Mouse (Mus musculus): ENCODE results near the gene Dclk2. TPM values are rescaled to one million over a fixed set of nuclear protein-coding genes. Genes with fewer than 3 reads are reported as not detected.

The Dclk2 gene
- total and polyA plus RNA-seq, 2 experiments from 2014 or later: 1.3 to 9.2 TPM

GRCm38 (mm10) chr3:86806834-86807233 is 113.8 kb downstream of the Dclk2 start:
- WGBS: 94% methylated on average over 9 of the region's 9 CpGs
- no peak for ATAC-seq (ENCODE audit: insufficient read depth, low read depth)
- Histone ChIP-seq H3K9ac (replicated peaks; ENCODE audit: low read depth, low read length) (no peak overlapping the region), H3K4me1 (ENCODE audit: control insufficient read depth, insufficient read depth) (no peaks in the 10 kb centered on the region), H3K27me3 (ENCODE audit: control insufficient read depth, insufficient read depth, low read length) (no peaks in the 10 kb centered on the region), H3K4me2 (ENCODE audit: low read depth, low read length) (no peak overlapping the region), H3K36me3 (replicated peaks; ENCODE audit: control insufficient read depth, insufficient read depth, low read length) (no peaks in the 10 kb centered on the region), H3K9me3 (replicated peaks; ENCODE audit: control insufficient read depth, low read length) (no peaks in the 10 kb centered on the region), H3K4me3 (ENCODE audit: low read depth, low read length) (no peak overlapping the region), H3K27ac (ENCODE audit: low read depth) (no peak overlapping the region)
- no peak for DNase-seq (ENCODE audit: low spot score)
- no peak for TF ChIP-seq EP300 (IDR thresholded peaks at IDR 0.05; ENCODE audit: low read depth)
- TF ChIP-seq CTCF (IDR thresholded peaks at IDR 0.05; ENCODE audit: low read depth): no peak

- Histone ChIP-seq H3K9ac (replicated peaks; ENCODE audit: low read depth, low read length) (no peak overlapping the region), H3K27ac (ENCODE audit: low read depth) (no peak overlapping the region), H3K4me1 (ENCODE audit: control insufficient read depth, insufficient read depth) (no peaks in the 10 kb centered on the region), H3K4me2 (ENCODE audit: low read depth, low read length) (no peak overlapping the region), H3K9me3 (replicated peaks; ENCODE audit: control insufficient read depth, low read length) (no peaks in the 10 kb centered on the region), H3K4me3 (ENCODE audit: low read depth, low read length) (no peak overlapping the region), H3K27me3 (ENCODE audit: control insufficient read depth, insufficient read depth, low read length) (no peaks in the 10 kb centered on the region), H3K36me3 (replicated peaks; ENCODE audit: control insufficient read depth, insufficient read depth, low read length) (no peaks in the 10 kb centered on the region)
- ATAC-seq (ENCODE audit: insufficient read depth, low read depth) (no peak), DNase-seq (ENCODE audit: low spot score) (no peak)
- 63% methylated on average over 9 of the region's 9 CpGs for WGBS
- TF ChIP-seq EP300 (IDR thresholded peaks at IDR 0.05; ENCODE audit: low read depth): no peak
- no peak for TF ChIP-seq CTCF (IDR thresholded peaks at IDR 0.05; ENCODE audit: low read depth)
Observed at GRCm38 (mm10) chr3:86804265-86804664, 116.4 kb downstream of the Dclk2 start.

- WGBS: 43% methylated on average over 8 of the region's 8 CpGs
Observed at GRCm38 (mm10) chr3:86802825-86803224, 117.8 kb downstream of the Dclk2 start.

GRCm38 (mm10) chr3:86800841-86801240 is 119.8 kb downstream of the Dclk2 start:
- no peak overlapping the region for H3K4me2 ChIP-seq (ENCODE audit: low read depth, low read length)
- no peaks in the 10 kb centered on the region for H3K4me1 ChIP-seq (ENCODE audit: control insufficient read depth, insufficient read depth)
- no peaks in the 10 kb centered on the region for H3K36me3 ChIP-seq (replicated peaks; ENCODE audit: control insufficient read depth, insufficient read depth, low read length)
- no peak overlapping the region for H3K4me3 ChIP-seq (ENCODE audit: low read depth, low read length)
- no peak overlapping the region for H3K27ac ChIP-seq (ENCODE audit: low read depth)
- TF ChIP-seq CTCF (IDR thresholded peaks at IDR 0.05; ENCODE audit: low read depth): no peak
- TF ChIP-seq EP300 (IDR thresholded peaks at IDR 0.05; ENCODE audit: low read depth): no peak
- no peak for DNase-seq (ENCODE audit: low spot score)
- H3K27me3 ChIP-seq (ENCODE audit: control insufficient read depth, insufficient read depth, low read length): no peaks in the 10 kb centered on the region
- no peak for ATAC-seq (ENCODE audit: insufficient read depth, low read depth)
- 84% methylated on average over 8 of the region's 8 CpGs for WGBS
- H3K9me3 ChIP-seq (replicated peaks; ENCODE audit: control insufficient read depth, low read length): no peaks in the 10 kb centered on the region
- no peak overlapping the region for H3K9ac ChIP-seq (replicated peaks; ENCODE audit: low read depth, low read length)

More at GRCm38 (mm10) chr3:86802825-86803224, 117.8 kb downstream of the Dclk2 start:
- peak; percentile 44; the same call in 1 of the 2 replicates for ATAC-seq (ENCODE audit: insufficient read depth, low read depth)
- Histone ChIP-seq H3K9ac (replicated peaks; ENCODE audit: low read depth, low read length) (no peak overlapping the region), H3K36me3 (replicated peaks; ENCODE audit: control insufficient read depth, insufficient read depth, low read length) (no peaks in the 10 kb centered on the region), H3K9me3 (replicated peaks; ENCODE audit: control insufficient read depth, low read length) (no peaks in the 10 kb centered on the region), H3K4me3 (ENCODE audit: low read depth, low read length) (no peak overlapping the region), H3K4me2 (ENCODE audit: low read depth, low read length) (no peak overlapping the region), H3K27ac (ENCODE audit: low read depth) (no peak overlapping the region), H3K4me1 (ENCODE audit: control insufficient read depth, insufficient read depth) (no peaks in the 10 kb centered on the region), H3K27me3 (ENCODE audit: control insufficient read depth, insufficient read depth, low read length) (no peaks in the 10 kb centered on the region)
- no peak for DNase-seq (ENCODE audit: low spot score)
- TF ChIP-seq CTCF (IDR thresholded peaks at IDR 0.05; ENCODE audit: low read depth): no peak
- no peak for TF ChIP-seq EP300 (IDR thresholded peaks at IDR 0.05; ENCODE audit: low read depth)

- 0 out of 2 replicates have a peak, but pooled peaks cover under 1% of the 10 kb centered on the region for H3K4me1 ChIP-seq (ENCODE audit: control insufficient read depth, insufficient read depth)
- H3K9ac ChIP-seq (replicated peaks; ENCODE audit: low read depth, low read length): no peak overlapping the region
- ATAC-seq (ENCODE audit: insufficient read depth, low read depth): no peak
- no peaks in the 10 kb centered on the region for H3K36me3 ChIP-seq (replicated peaks; ENCODE audit: control insufficient read depth, insufficient read depth, low read length)
- 62% methylated on average over 9 of the region's 9 CpGs for WGBS
- no peaks in the 10 kb centered on the region for H3K9me3 ChIP-seq (replicated peaks; ENCODE audit: control insufficient read depth, low read length)
- no peaks in the 10 kb centered on the region for H3K27me3 ChIP-seq (ENCODE audit: control insufficient read depth, insufficient read depth, low read length)
- no peak overlapping the region for H3K4me2 ChIP-seq (ENCODE audit: low read depth, low read length)
- no peak overlapping the region for H3K4me3 ChIP-seq (ENCODE audit: low read depth, low read length)
- H3K27ac ChIP-seq (ENCODE audit: low read depth): no peak overlapping the region
- TF ChIP-seq CTCF (IDR thresholded peaks at IDR 0.05; ENCODE audit: low read depth) (no peak), EP300 (IDR thresholded peaks at IDR 0.05; ENCODE audit: low read depth) (no peak)
- no peak for DNase-seq (ENCODE audit: low spot score)
Observed at GRCm38 (mm10) chr3:86799041-86799440, 121.6 kb downstream of the Dclk2 start.

- peaks cover 7% of the 10 kb centered on the region; the same call in 1 of the 2 replicates for H3K4me1 ChIP-seq (ENCODE audit: control insufficient read depth, insufficient read depth)
- ATAC-seq (ENCODE audit: insufficient read depth, low read depth) (no peak), DNase-seq (ENCODE audit: low spot score) (no peak)
- no peaks in the 10 kb centered on the region for H3K27me3 ChIP-seq (ENCODE audit: control insufficient read depth, insufficient read depth, low read length)
- no peak overlapping the region for H3K27ac ChIP-seq (ENCODE audit: low read depth)
- 66% methylated on average over 13 of the region's 13 CpGs for WGBS
- no peaks in the 10 kb centered on the region for H3K36me3 ChIP-seq (replicated peaks; ENCODE audit: control insufficient read depth, insufficient read depth, low read length)
- no peak for TF ChIP-seq EP300 (IDR thresholded peaks at IDR 0.05; ENCODE audit: low read depth)
- TF ChIP-seq CTCF (IDR thresholded peaks at IDR 0.05; ENCODE audit: low read depth): no peak
- H3K4me3 ChIP-seq (ENCODE audit: low read depth, low read length): no peak overlapping the region
- no peaks in the 10 kb centered on the region for H3K9me3 ChIP-seq (replicated peaks; ENCODE audit: control insufficient read depth, low read length)
- no peak overlapping the region for H3K4me2 ChIP-seq (ENCODE audit: low read depth, low read length)
- no peak overlapping the region for H3K9ac ChIP-seq (replicated peaks; ENCODE audit: low read depth, low read length)
Observed at GRCm38 (mm10) chr3:86797871-86798460, 122.7 kb downstream of the Dclk2 start.

Measured in heart, postnatal 0 days (tissue).